Mouse (Mus musculus) forebrain, postnatal 0 days (tissue): ENCODE results near the gene Steap2. TPM values are rescaled to one million over a fixed set of nuclear protein-coding genes. Genes with fewer than 3 reads are reported as not detected.
"Not testable (repeated sequence)": the region's sequence is repeated elsewhere in the genome, so short reads cannot be mapped to it uniquely, and the experiment has no call there.

ENCODE experiments used
- ATAC-seq: fragments of 200-750 bp; cut with Nextera tagmentation; 2 replicates; pipeline ENCODE4 v1.8.0; 2017; ENCODE audit warnings: mild to moderate bottlenecking, moderate library complexity
- DNase-seq: peaks from one replicate; pipeline ENCODE4 v3.0.0-alpha.2; 2015
- H3K27ac ChIP-seq: fragments of 300-500 bp; sonication (generic); 2 replicates; pipeline ENCODE4 v1.5.1; 2014; ENCODE audit warnings: low read depth, mild to moderate bottlenecking, antibody characterized with exemption, low read length, moderate library complexity, mixed read lengths
- H3K27me3 ChIP-seq: fragments of 300-500 bp; sonication (generic); 2 replicates; pipeline ENCODE4 v1.6.1; 2014; ENCODE audit warnings: mild to moderate bottlenecking, low read length, mixed read lengths; ENCODE audit not compliant: insufficient read depth
- H3K36me3 ChIP-seq: fragments of 300-500 bp; sonication (generic); 2 replicates; pipeline ENCODE4 v1.6.1; 2014; ENCODE audit warnings: mild to moderate bottlenecking, moderate library complexity; ENCODE audit not compliant: insufficient read depth
- H3K4me1 ChIP-seq: fragments of 300-500 bp; sonication (generic); 2 replicates; pipeline ENCODE4 v1.6.1; 2014; ENCODE audit warnings: antibody characterized with exemption; ENCODE audit not compliant: insufficient read depth
- H3K4me2 ChIP-seq: fragments of 300-500 bp; sonication (generic); 2 replicates; pipeline ENCODE4 v1.6.1; 2014; ENCODE audit warnings: low read depth, mild to moderate bottlenecking, moderate library complexity
- H3K4me3 ChIP-seq: fragments of 300-500 bp; sonication (generic); 2 replicates; pipeline ENCODE4 v1.5.1; 2014; ENCODE audit warnings: low read depth, low read length, mixed read lengths
- H3K9ac ChIP-seq: fragments of 300-500 bp; sonication (generic); 2 replicates; pipeline ENCODE4 v1.6.1; 2014; ENCODE audit warnings: mild to moderate bottlenecking
- H3K9me3 ChIP-seq: fragments of 300-500 bp; sonication (generic); 2 replicates; pipeline ENCODE4 v1.6.1; 2016; ENCODE audit warnings: low read length
- CTCF ChIP-seq: sonication (generic); IDR thresholded peaks from 2 replicates; pipeline ENCODE4 v1.5.1; 2016; ENCODE audit warnings: antibody characterized with exemption, control low read depth, low read depth
- WGBS: fragments of 180-500 bp; shearing (Covaris S2); extraction: QIAGEN DNeasy Blood & Tissue Kit; methylation state at CpG from one replicate; pipeline ENCODE4 v1.1.7; 2014; 5-methylcytosine and 5-hydroxymethylcytosine counted together
- polyA plus RNA-seq: library from polyadenylated mRNA; unstranded; fragments of >200 nt; fragmentation: Nextera tagmentation; extraction: Ambion mirVana; gene quantifications from 2 replicates; pipeline ENCODE4 v1.2.1, GENCODE M21; 2015
- total RNA-seq: library from RNA; depleted of rRNA; stranded (reverse); fragments of >200 nt; gene quantifications from 2 replicates; pipeline ENCODE4 v1.2.3, GENCODE M21; 2014

Steap2 gene
- total and polyA plus RNA-seq, 2 experiments from 2014 or later, result 3.0 to 7.3 TPM

DNA sequence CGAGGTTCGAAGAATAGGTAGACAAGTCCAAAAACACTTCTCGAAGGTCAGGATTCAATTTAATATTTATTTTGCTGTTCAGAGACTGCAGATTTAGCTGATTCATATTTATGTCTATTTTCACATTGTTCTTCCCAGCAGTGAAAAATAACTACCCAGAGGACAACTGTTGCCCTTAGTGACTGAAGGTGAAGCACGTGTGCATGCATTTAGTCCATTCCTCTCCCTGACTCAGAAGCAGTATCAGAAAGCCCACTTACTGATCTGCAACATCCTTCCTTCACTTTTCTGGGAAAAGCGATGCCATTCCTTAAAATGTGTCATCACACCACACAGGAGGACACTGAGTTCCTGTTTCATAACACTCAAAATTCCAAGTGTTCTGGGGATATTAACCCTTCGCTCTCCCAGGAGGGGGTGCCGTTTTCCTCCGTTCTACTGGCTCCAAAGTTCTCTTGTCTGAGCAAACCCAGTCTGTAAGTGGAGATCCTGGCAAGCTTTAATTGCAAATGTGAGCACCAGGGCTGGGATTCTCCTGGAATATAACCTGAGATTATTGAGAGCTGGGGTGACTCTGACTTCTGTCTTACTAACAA lies 5.3 kb downstream of the Steap2 start:
- WGBS, result 84% methylated on average over 8 of the region's 8 CpGs
- Histone ChIP-seq H3K9ac (no peak overlapping the region), H3K4me1 (no peaks in the 10 kb centered on the region), H3K27me3 (no peaks in the 10 kb centered on the region), H3K36me3 (no peaks in the 10 kb centered on the region), H3K9me3 (no peaks in the 10 kb centered on the region), H3K4me3 (no peak overlapping the region), H3K4me2 (no peak overlapping the region), H3K27ac (no peak overlapping the region)
- TF ChIP-seq CTCF, result no peak
- ATAC-seq (no peak), DNase-seq (no peak)

DNA sequence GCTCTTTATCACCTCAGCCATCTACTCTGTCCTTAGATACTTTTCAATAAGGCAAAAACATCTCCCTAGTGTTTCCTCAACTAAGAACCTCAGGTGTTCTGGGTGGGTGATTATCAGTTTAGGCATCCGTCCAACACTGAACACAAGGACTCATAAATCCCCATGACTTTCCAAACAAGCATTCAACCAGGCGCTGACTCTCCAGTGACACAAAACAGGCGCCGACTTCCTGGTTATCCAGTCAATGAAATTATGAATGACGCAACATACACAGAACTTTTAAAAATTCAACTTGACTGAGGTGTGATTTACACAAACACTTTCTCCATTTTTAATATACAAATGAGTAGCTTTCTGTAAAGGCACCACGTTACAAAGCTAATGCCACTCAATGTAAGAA lies 6.2 kb downstream of the Steap2 start:
- TF ChIP-seq CTCF, result no peak
- Histone ChIP-seq H3K36me3 (no peaks in the 10 kb centered on the region), H3K27me3 (no peaks in the 10 kb centered on the region), H3K4me3 (no peak overlapping the region), H3K27ac (no peak overlapping the region), H3K4me1 (no peaks in the 10 kb centered on the region), H3K4me2 (no peak overlapping the region), H3K9ac (no peak overlapping the region), H3K9me3 (no peaks in the 10 kb centered on the region)
- ATAC-seq (no peak), DNase-seq (no peak)
- WGBS, result 89% methylated on average over 6 of the region's 6 CpGs

DNA sequence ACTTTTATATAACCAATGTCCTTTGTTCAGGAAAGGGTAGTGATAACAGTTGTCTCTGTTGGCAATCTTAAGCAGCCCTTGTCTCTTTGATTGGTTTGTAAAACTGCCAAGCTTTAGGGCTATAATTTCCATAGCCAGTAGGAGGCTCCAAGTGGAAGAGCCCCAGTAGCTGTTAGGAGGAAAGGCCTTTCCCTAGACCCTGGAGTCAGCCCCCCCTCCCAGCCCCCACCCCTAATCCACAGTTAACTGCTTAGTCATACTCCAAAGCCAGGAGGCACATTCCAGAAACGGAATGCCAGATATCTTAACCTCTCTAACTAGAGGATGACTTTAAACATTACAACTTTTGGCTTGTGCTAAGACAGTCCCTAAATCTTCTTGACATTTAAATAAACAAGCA lies 7.4 kb downstream of the Steap2 start:
- DNase-seq (no peak), ATAC-seq (no peak)
- Histone ChIP-seq H3K4me2 (no peak overlapping the region), H3K4me1 (no peaks in the 10 kb centered on the region), H3K4me3 (no peak overlapping the region), H3K36me3 (no peaks in the 10 kb centered on the region), H3K9me3 (no peaks in the 10 kb centered on the region), H3K27ac (no peak overlapping the region), H3K9ac (no peak overlapping the region), H3K27me3 (no peaks in the 10 kb centered on the region)
- 14% methylated on average over 1 of the region's 1 CpGs for WGBS
- peak; percentile 5; the same call in 1 of the 2 replicates for TF ChIP-seq CTCF

DNA sequence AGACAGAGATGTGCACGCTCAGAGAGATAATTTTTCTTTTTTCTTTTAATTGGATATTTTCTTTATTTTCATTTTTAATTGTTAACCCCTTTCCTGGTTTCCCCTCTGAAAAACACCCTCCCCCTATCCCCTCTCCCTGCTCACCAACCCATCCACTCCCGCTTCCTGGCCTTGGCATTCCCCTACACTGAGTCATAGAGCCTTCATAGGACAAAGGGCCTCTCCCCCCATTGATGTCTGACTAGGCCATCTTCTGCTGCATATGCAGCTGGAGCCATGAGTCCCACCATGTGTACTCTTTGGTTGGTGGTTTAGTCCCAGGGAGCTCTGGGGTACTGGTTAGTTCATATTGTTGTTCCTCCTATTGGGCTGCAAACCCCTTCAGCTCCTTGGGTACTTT lies 9.4 kb downstream of the Steap2 start:
- not testable (repeated sequence) for H3K36me3 ChIP-seq, DNase-seq, H3K4me2 ChIP-seq, H3K27ac ChIP-seq, H3K4me3 ChIP-seq, H3K27me3 ChIP-seq, H3K9me3 ChIP-seq, H3K9ac ChIP-seq, H3K4me1 ChIP-seq, ATAC-seq
- WGBS, result 86% methylated on average over 2 of the region's 2 CpGs

DNA sequence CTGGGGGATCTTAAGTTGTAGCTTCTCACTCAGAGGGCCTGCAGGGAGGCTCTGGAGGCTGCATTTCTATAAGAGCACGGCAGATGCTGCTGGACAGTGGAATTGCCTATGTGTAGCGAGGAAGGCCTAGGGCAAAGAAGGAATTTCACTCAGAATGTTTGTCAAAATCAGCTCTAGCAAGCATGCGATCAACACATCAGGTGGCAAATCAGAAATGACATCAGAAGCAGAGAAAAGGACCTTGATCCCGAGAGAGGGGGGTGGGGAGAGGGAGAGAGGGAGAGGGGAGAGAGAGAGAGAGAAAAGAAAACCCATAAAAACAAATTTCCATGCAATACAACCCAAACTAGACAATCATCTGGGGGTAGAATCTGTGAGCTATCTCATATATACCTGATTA lies 11.1 kb downstream of the Steap2 start:
- DNase-seq (no peak), ATAC-seq (no peak)
- no peaks in the 10 kb centered on the region for H3K27me3 ChIP-seq
- no peak overlapping the region for H3K9ac ChIP-seq
- TF ChIP-seq CTCF, result no peak
- no peak overlapping the region for H3K4me2 ChIP-seq
- WGBS, result 76% methylated on average over 4 of the region's 4 CpGs
- no peaks in the 10 kb centered on the region for H3K9me3 ChIP-seq
- H3K4me3 ChIP-seq, result no peak overlapping the region
- H3K36me3 ChIP-seq, result no peaks in the 10 kb centered on the region
- no peak overlapping the region for H3K27ac ChIP-seq
- no peaks in the 10 kb centered on the region for H3K4me1 ChIP-seq

DNA sequence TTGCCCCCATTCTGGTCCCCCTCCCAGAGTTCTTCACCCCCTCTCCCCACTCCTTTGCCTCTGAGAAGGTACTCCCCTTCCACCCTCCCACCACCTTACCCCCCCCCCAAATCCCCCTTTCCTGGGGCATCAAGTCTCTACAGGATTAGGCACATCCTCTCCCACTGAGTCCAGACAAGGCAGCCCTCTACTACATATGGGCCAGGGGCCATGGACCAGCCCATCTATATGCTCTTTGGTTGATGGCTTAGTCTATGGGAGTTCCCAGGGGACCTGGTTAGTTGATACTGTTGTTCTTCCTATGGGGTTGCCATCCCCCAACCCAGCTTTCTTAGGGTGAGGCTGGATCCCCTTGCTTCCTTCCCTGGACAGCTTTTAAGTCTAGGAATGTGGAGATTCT lies 14.9 kb downstream of the Steap2 start:
- no peak overlapping the region for H3K4me2 ChIP-seq
- no peak for DNase-seq
- no peak for ATAC-seq

DNA sequence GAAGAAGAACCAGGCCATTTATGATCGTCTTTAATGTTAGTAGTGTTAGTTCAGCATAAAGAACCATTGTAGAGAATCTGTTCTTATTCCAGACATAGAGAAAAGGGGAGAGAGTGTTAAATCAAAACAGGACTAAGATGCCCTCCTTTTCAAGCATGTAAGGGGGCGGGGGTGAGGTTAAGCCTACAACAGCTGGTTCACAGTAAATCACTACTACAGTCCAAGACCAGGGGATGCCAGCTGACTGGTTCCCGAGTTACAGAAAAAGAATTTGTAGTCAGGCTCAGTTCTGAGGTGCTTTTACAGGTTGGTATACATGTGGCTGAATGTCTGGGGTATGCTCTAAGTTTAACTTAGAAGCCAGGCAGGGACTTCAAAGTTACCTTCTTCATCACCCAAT lies 18.3 kb downstream of the Steap2 start:
- Histone ChIP-seq H3K27ac (no peak overlapping the region), H3K9me3 (no peaks in the 10 kb centered on the region), H3K4me3 (no peak overlapping the region), H3K36me3 (no peaks in the 10 kb centered on the region; the same call in 1 of the 2 replicates), H3K4me2 (no peak overlapping the region), H3K27me3 (no peaks in the 10 kb centered on the region), H3K4me1 (no peaks in the 10 kb centered on the region), H3K9ac (no peak overlapping the region)
- WGBS, result 88% methylated on average over 3 of the region's 3 CpGs
- ATAC-seq (no peak), DNase-seq (no peak)
- no peak for TF ChIP-seq CTCF

More for the DNA sequence above, 14.9 kb downstream of the Steap2 start:
- no peak for TF ChIP-seq CTCF
- H3K4me3 ChIP-seq, result no peak overlapping the region
- no peaks in the 10 kb centered on the region for H3K27me3 ChIP-seq
- H3K4me1 ChIP-seq, result no peaks in the 10 kb centered on the region
- no peak overlapping the region for H3K27ac ChIP-seq
- H3K9me3 ChIP-seq, result no peaks in the 10 kb centered on the region
- H3K9ac ChIP-seq, result no peak overlapping the region
- H3K36me3 ChIP-seq, result no peaks in the 10 kb centered on the region; the same call in 1 of the 2 replicates
